Mouse (Mus musculus) heart, embryonic 13.5 days (tissue): ENCODE results near the gene Olfr945. TPM values are rescaled to one million over a fixed set of nuclear protein-coding genes. Genes with fewer than 3 reads are reported as not detected.

ENCODE experiments used
- ATAC-seq: fragments of 200-750 bp; cut with Nextera tagmentation; 2 replicates; pipeline ENCODE4 v1.8.0; 2017; ENCODE audit warnings: moderate TSS enrichment; ENCODE audit not compliant: insufficient number of reproducible peaks, low FRiP score, low TSS enrichment; ENCODE audit errors: extremely low read depth
- H3K27ac ChIP-seq: fragments of 300-500 bp; sonication (generic); replicated peaks from 2 replicates; pipeline ENCODE4 v1.5.1; 2015; ENCODE audit warnings: moderate library complexity, mild to moderate bottlenecking, inconsistent platforms
- H3K27me3 ChIP-seq: fragments of 300-500 bp; sonication (generic); replicated peaks from 2 replicates; pipeline ENCODE4 v1.6.1; 2015; ENCODE audit warnings: mild to moderate bottlenecking, inconsistent platforms
- H3K36me3 ChIP-seq: fragments of 300-500 bp; sonication (generic); 2 replicates; pipeline ENCODE4 v1.6.1; 2015; ENCODE audit warnings: mild to moderate bottlenecking, inconsistent platforms
- H3K4me1 ChIP-seq: fragments of 300-500 bp; sonication (generic); 2 replicates; pipeline ENCODE4 v1.6.1; 2015; ENCODE audit warnings: inconsistent platforms
- H3K4me2 ChIP-seq: fragments of 300-500 bp; sonication (generic); 2 replicates; pipeline ENCODE4 v1.6.1; 2015; ENCODE audit warnings: inconsistent platforms, mild to moderate bottlenecking, moderate library complexity
- H3K4me3 ChIP-seq: fragments of 300-500 bp; sonication (generic); 2 replicates; pipeline ENCODE4 v1.5.1; 2015; ENCODE audit warnings: moderate library complexity, mild to moderate bottlenecking, inconsistent platforms
- H3K9ac ChIP-seq: fragments of 300-500 bp; sonication (generic); 2 replicates; pipeline ENCODE4 v1.6.1; 2015; ENCODE audit warnings: inconsistent platforms, mild to moderate bottlenecking, moderate library complexity
- H3K9me3 ChIP-seq: fragments of 300-500 bp; sonication (generic); 2 replicates; pipeline ENCODE4 v1.6.1; 2016; ENCODE audit warnings: inconsistent platforms
- WGBS: fragments of 180-500 bp; shearing (Covaris S2); methylation state at CpG from one replicate; pipeline ENCODE4 v1.1.7; 2015; ENCODE audit warnings: mixed read lengths; 5-methylcytosine and 5-hydroxymethylcytosine counted together
- polyA plus RNA-seq: library from polyadenylated mRNA; unstranded; fragments of >200 nt; fragmentation: Nextera tagmentation; extraction: Ambion mirVana; gene quantifications from 2 replicates; pipeline ENCODE4 v1.2.1, GENCODE M21; 2015

Olfr945 gene
- not detected in 2 replicates for polyA plus RNA-seq

- 74% methylated on average over 3 of the region's 3 CpGs for WGBS
- ATAC-seq = no peak
- Histone ChIP-seq H3K9ac (no peak within 1 kb of the TSS), H3K4me1 (no peaks in the 10 kb centered on the region), H3K9me3 (no peaks in the 10 kb centered on the region), H3K4me2 (no peak within 1 kb of the TSS), H3K36me3 (no peaks in the 10 kb centered on the region), H3K27ac (no peak within 1 kb of the TSS), H3K4me3 (no peak within 1 kb of the TSS), H3K27me3 (no peaks in the 10 kb centered on the region)
These were observed at the start of gene Olfr945 for GRCm38 (mm10) chr9:39276718-39277117. TSS of gene Olfr945 (minus strand) at chr9:39276818.

- H3K9ac ChIP-seq = no peak within 1 kb of the TSS
- no peak within 1 kb of the TSS for H3K4me2 ChIP-seq
- H3K4me1 ChIP-seq = no peaks in the 10 kb centered on the region
- no peaks in the 10 kb centered on the region for H3K9me3 ChIP-seq
- no peak for ATAC-seq
- H3K27me3 ChIP-seq = no peaks in the 10 kb centered on the region
- H3K4me3 ChIP-seq = no peak within 1 kb of the TSS
- no peak within 1 kb of the TSS for H3K27ac ChIP-seq
- no peaks in the 10 kb centered on the region for H3K36me3 ChIP-seq
These were observed 49.3 kb upstream of the Olfr945 start, which contains the start of gene Olfr948 for GRCm38 (mm10) chr9:39325945-39326344. TSS of gene Olfr948 (minus strand) at chr9:39326045.

- Histone ChIP-seq H3K27ac (no peak overlapping the region), H3K9ac (no peak overlapping the region), H3K27me3 (no peaks in the 10 kb centered on the region), H3K9me3 (no peaks in the 10 kb centered on the region), H3K36me3 (no peaks in the 10 kb centered on the region), H3K4me3 (no peak overlapping the region), H3K4me2 (no peak overlapping the region), H3K4me1 (no peaks in the 10 kb centered on the region)
- ATAC-seq = no peak
- WGBS = 72% methylated on average over 2 of the region's 2 CpGs
These were observed 10.5 kb upstream of the Olfr945 start for GRCm38 (mm10) chr9:39287136-39287535.

- H3K4me3 ChIP-seq = no peak within 1 kb of the TSS
- no peaks in the 10 kb centered on the region for H3K27me3 ChIP-seq
- WGBS = 67% methylated on average over 1 of the region's 1 CpGs
- no peak within 1 kb of the TSS for H3K4me2 ChIP-seq
- no peak within 1 kb of the TSS for H3K9ac ChIP-seq
- no peak for ATAC-seq
- H3K27ac ChIP-seq = no peak within 1 kb of the TSS
- H3K9me3 ChIP-seq = 0 out of 2 replicates have a peak, but pooled peaks cover 4% of the 10 kb centered on the region
- H3K36me3 ChIP-seq = no peaks in the 10 kb centered on the region
- no peaks in the 10 kb centered on the region for H3K4me1 ChIP-seq
These were observed 26.7 kb downstream of the Olfr945 start, which contains the start of gene Olfr1537 for GRCm38 (mm10) chr9:39249894-39250293. TSS of gene Olfr1537 (minus strand) at chr9:39249994.

Other genes starting within 250 kb of the Olfr945 start
- gene Olfr937, start 211.9 kb downstream of the Olfr945 start, polyA plus RNA-seq = not detected in 2 replicates
- gene Olfr938, start 197.9 kb downstream of the Olfr945 start, polyA plus RNA-seq = not detected in 2 replicates
- not detected in 2 replicates for gene Olfr27, start 148.7 kb downstream of the Olfr945 start, polyA plus RNA-seq
- gene Olfr943, start 110.5 kb downstream of the Olfr945 start, polyA plus RNA-seq = not detected in 2 replicates
- not detected in 2 replicates for gene Olfr944, start 74.9 kb downstream of the Olfr945 start, polyA plus RNA-seq
- not detected in 2 replicates for gene Olfr1537, start 26.8 kb downstream of the Olfr945 start, polyA plus RNA-seq
- not detected in 2 replicates for gene Olfr948, start 49.2 kb upstream of the Olfr945 start, polyA plus RNA-seq
- not detected in 2 replicates for gene Olfr951, start 110.6 kb upstream of the Olfr945 start, polyA plus RNA-seq
- gene Olfr952, start 150.3 kb upstream of the Olfr945 start, polyA plus RNA-seq = not detected in 2 replicates
- not detected in 2 replicates for gene Olfr954, start 179.9 kb upstream of the Olfr945 start, polyA plus RNA-seq
- not detected in 2 replicates for gene Olfr955, start 195.1 kb upstream of the Olfr945 start, polyA plus RNA-seq
- gene Olfr44, start 217.2 kb upstream of the Olfr945 start, polyA plus RNA-seq = not detected in 2 replicates
- gene Olfr957, start 239.0 kb upstream of the Olfr945 start, polyA plus RNA-seq = not detected in 2 replicates